Mouse (Mus musculus): ENCODE data around the gene Olfr510. TPM values are rescaled to one million over a fixed set of nuclear protein-coding genes. Genes with fewer than 3 reads are reported as not detected.
"Not testable (repeated sequence)": the region's sequence is repeated elsewhere in the genome, so short reads cannot be mapped to it uniquely, and the experiment has no call there.

Gene Olfr510
- not detected in 2 replicates for polyA plus RNA-seq (2016; fragmentation: Nextera tagmentation; extraction: Ambion mirVana)

DNA sequence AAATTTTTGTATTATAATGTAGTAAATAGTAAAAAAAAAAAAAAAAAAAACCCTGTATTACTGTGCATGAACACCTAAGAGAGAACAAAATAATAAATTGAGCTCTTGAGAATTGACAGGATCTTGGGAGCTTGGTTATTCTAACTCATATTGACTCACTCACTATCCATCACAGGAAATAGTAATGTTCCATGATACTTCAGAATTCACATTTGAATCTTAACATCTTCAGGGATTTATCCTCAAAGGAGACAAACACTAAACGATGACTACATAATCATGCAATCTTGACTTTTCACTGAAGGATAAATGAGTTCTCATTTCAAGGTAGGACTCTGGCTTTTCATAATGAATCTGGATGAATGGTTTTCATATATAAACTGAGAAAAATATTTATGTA is at the start of gene Olfr510:
TSS of gene Olfr510 (plus strand) at position 301 of the 400 bp plus-strand sequence.
- 89% methylated on average over 1 of the region's 1 CpGs for WGBS
- no peak within 1 kb of the TSS for H3K9ac ChIP-seq (replicated peaks)
- no peaks in the 10 kb centered on the region for H3K9me3 ChIP-seq
- no peak within 1 kb of the TSS for H3K27ac ChIP-seq (replicated peaks)
- no peaks in the 10 kb centered on the region for H3K36me3 ChIP-seq
- no peak within 1 kb of the TSS for H3K4me2 ChIP-seq (replicated peaks)
- H3K4me1 ChIP-seq: no peaks in the 10 kb centered on the region
- no peak for ATAC-seq (ENCODE audit: low FRiP score, low read depth)
- H3K4me3 ChIP-seq: no peak within 1 kb of the TSS
- no peaks in the 10 kb centered on the region for H3K27me3 ChIP-seq

DNA sequence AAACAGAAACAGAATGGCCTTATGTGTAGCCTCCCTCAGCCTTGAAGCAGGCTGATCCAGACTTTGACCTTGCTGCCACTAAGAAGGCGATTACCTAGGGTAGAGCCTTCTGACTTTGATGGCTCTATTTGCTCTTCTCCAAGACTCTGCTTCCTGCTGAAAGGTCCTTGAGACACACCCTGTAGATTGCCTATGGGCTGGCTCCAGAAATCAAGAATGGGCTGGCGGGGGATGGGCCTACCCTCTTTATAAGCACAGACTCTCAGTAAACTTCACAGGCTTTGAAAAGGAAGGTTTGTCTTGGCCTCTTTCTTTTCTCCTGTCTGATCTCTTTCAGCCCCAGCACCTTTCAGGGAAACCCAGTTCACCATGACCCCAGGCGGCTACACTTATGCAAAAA is 49.4 kb upstream of the Olfr510 start:
- H3K4me2 ChIP-seq (replicated peaks); H3K9ac ChIP-seq (replicated peaks); H3K4me3 ChIP-seq; ATAC-seq (ENCODE audit: low FRiP score, low read depth); H3K27ac ChIP-seq (replicated peaks); H3K36me3 ChIP-seq; H3K27me3 ChIP-seq; H3K9me3 ChIP-seq; H3K4me1 ChIP-seq: not testable (repeated sequence)
- 55% methylated on average over 3 of the region's 3 CpGs for WGBS

DNA sequence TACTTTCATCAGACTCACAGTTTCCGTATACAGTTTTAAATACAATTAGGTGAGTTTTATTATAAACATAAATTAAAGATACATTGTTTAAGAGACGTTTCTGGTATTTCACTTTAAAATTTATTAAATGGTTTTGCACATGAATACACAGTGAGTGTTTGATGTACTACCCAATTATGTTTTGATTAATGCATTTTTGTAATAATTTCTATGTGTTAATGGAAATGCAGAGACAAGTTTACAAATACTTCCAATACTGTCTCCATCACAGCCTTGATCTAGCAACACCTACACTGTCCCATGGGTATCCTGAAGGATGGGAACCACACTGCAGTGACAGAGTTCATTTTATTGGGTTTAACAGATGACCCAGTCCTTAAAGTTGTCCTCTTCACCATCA is 44.7 kb upstream of the Olfr510 start, which contains the start of gene Olfr507:
TSS of gene Olfr507 (plus strand) at position 301 of the 400 bp plus-strand sequence.
- Histone ChIP-seq H3K4me3 (no peak within 1 kb of the TSS), H3K4me2 (replicated peaks) (no peak within 1 kb of the TSS), H3K4me1 (no peaks in the 10 kb centered on the region), H3K36me3 (no peaks in the 10 kb centered on the region), H3K27ac (replicated peaks) (no peak within 1 kb of the TSS), H3K27me3 (no peaks in the 10 kb centered on the region), H3K9ac (replicated peaks) (no peak within 1 kb of the TSS), H3K9me3 (no peaks in the 10 kb centered on the region)
- 80% methylated on average over 2 of the region's 2 CpGs for WGBS
- ATAC-seq (ENCODE audit: low FRiP score, low read depth): no peak

DNA sequence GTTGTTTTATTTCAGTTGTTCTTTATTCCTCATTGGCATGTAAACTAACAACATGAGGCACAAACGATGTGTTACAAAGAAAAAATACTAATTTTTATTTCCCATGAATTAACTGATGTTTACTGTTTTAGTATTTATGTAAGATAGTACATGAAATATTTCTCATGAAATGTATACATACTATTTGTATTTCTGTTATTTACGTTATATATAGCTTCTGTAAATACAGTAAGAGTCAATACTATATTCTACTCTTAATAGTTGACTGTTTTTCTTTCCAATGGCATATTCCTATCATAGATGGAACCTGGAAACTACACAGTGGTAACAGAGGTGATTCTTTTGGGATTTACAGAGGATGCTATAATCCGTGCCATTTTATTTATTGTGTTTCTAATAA is 36.5 kb upstream of the Olfr510 start, which contains the start of gene Olfr508:
TSS of gene Olfr508 (plus strand) at position 301 of the 400 bp plus-strand sequence.
- Histone ChIP-seq H3K9me3 (no peaks in the 10 kb centered on the region), H3K4me1 (no peaks in the 10 kb centered on the region), H3K27me3 (no peaks in the 10 kb centered on the region), H3K4me2 (replicated peaks) (no peak within 1 kb of the TSS), H3K4me3 (no peak within 1 kb of the TSS), H3K27ac (replicated peaks) (no peak within 1 kb of the TSS), H3K36me3 (no peaks in the 10 kb centered on the region), H3K9ac (replicated peaks) (no peak within 1 kb of the TSS)
- no peak for ATAC-seq (ENCODE audit: low FRiP score, low read depth)
- WGBS: 88% methylated on average over 3 of the region's 3 CpGs

DNA sequence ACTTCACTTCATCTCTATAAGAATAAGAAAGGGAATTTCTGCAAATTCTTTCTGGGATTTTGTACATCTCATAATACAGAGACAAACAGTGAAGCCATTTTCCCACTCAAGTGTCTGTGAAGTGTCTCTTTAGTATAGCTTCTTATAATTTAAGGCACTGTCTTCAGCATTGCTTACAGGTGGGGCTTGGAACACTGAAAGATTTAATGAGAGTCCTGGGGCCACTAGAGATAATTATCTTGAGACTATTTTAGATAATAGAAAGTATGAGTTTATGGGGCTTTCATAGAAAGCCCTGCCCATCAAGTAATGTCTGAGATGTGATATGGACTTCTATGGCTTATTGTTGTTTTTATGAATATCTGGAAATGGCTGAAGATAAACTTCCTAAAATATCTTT is 14.4 kb upstream of the Olfr510 start, which contains the start of gene Olfr509:
TSS of gene Olfr509 (minus strand) at position 101 of the 400 bp plus-strand sequence.
- no peaks in the 10 kb centered on the region for H3K9me3 ChIP-seq
- H3K27ac ChIP-seq (replicated peaks): no peak within 1 kb of the TSS
- H3K4me1 ChIP-seq: no peaks in the 10 kb centered on the region
- H3K9ac ChIP-seq (replicated peaks): no peak within 1 kb of the TSS
- H3K27me3 ChIP-seq: no peaks in the 10 kb centered on the region
- H3K4me2 ChIP-seq (replicated peaks): no peak within 1 kb of the TSS
- H3K4me3 ChIP-seq: no peak within 1 kb of the TSS
- H3K36me3 ChIP-seq: no peaks in the 10 kb centered on the region
- no peak for ATAC-seq (ENCODE audit: low FRiP score, low read depth)

DNA sequence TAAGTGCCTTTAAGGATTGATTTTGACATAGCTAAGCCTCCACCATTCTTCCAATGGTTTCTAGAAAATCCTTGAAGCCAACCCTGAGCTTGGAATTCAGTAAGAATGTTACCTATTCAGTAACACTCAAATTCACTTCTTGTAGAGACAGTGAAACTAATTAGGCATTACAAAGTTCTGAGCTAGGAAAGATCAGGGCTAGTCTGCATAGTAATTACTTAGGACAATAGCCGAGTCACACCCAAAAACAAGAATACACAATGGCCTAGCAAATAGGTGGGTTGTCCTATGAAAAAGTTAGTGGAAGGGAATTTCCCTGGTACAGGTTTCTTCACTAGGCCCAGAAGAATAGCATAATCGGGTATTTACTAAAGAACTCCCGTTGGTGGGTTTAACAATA is 3.8 kb upstream of the Olfr510 start:
- H3K36me3 ChIP-seq: no peaks in the 10 kb centered on the region
- H3K4me2 ChIP-seq (replicated peaks): no peak overlapping the region
- H3K4me1 ChIP-seq: no peaks in the 10 kb centered on the region
- 85% methylated on average over 3 of the region's 3 CpGs for WGBS
- no peaks in the 10 kb centered on the region for H3K27me3 ChIP-seq
- H3K27ac ChIP-seq (replicated peaks): no peak overlapping the region
- H3K9me3 ChIP-seq: no peaks in the 10 kb centered on the region
- no peak overlapping the region for H3K4me3 ChIP-seq
- no peak overlapping the region for H3K9ac ChIP-seq (replicated peaks)
- no peak for ATAC-seq (ENCODE audit: low FRiP score, low read depth)

DNA sequence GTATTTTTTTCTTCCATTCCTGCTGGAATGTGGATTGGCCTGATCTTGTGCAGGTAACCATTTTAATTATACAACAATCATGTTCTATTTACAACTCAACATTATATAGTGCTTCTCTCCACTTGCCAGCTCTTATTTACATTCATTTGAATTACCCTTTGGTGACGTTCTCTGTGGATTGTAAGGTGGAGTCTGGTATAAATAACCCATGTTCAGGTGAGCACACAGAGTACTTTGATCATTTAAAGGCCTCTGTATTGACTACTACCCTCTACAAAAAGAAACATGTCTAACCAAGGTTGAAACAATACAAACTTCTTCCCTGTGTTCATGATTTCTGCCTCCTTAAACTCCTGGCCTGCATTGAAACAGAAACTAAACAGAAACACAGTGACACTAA is 4.8 kb downstream of the Olfr510 start:
- 77% methylated on average over 1 of the region's 1 CpGs for WGBS
- Histone ChIP-seq H3K27ac (replicated peaks) (no peak overlapping the region), H3K36me3 (no peaks in the 10 kb centered on the region), H3K4me2 (replicated peaks) (no peak overlapping the region), H3K27me3 (no peaks in the 10 kb centered on the region), H3K9me3 (no peaks in the 10 kb centered on the region), H3K9ac (replicated peaks) (no peak overlapping the region), H3K4me3 (no peak overlapping the region), H3K4me1 (no peaks in the 10 kb centered on the region)
- no peak for ATAC-seq (ENCODE audit: low FRiP score, low read depth)

DNA sequence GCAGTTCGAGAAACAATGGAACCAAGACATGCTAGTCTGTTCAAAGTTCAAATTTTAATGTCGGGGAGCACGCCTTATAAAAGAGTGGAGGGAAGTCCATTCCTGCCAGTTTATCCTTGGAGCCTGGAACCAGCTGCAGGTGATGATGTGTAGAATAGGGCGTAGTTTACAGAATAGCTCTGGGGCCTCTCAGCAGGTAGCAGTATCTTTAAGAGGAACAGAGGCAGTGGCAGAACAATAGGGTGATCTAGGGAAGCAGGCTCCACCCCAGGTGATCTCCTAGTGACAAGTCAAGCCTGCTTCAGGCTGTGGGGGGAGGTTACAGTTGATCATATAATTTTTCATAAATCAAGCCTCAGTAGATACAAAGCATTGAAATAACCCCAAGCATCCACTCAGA is 12.7 kb downstream of the Olfr510 start:
- H3K4me3 ChIP-seq: no peak overlapping the region
- WGBS: 86% methylated on average over 4 of the region's 4 CpGs

DNA sequence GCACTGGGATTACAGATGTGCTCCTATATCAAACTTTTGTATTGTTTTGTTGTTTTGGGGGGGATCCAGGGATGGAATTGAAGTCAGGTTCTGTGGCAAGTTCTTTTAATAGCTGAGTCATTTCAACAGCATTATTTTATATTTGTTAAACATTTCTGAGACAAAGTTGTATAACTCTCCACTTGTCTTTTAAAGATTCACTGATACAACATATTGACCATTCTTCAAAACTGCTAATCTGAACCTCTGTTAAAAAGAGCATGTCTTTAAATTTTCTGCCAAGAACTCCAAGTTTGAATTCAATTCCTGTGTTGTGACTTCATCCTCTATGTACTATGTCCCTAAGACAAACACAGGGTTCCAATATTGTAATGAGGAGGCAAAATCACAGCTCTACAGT is 46.8 kb downstream of the Olfr510 start, which contains the start of gene Olfr512:
TSS of gene Olfr512 (plus strand) at position 301 of the 400 bp plus-strand sequence.
- no peaks in the 10 kb centered on the region for H3K4me1 ChIP-seq
- no peak for ATAC-seq (ENCODE audit: low FRiP score, low read depth)
- H3K27me3 ChIP-seq: no peaks in the 10 kb centered on the region
- no peak within 1 kb of the TSS for H3K27ac ChIP-seq (replicated peaks)
- H3K9me3 ChIP-seq: no peaks in the 10 kb centered on the region
- no peaks in the 10 kb centered on the region for H3K36me3 ChIP-seq
- no peak within 1 kb of the TSS for H3K4me2 ChIP-seq (replicated peaks)
- no peak within 1 kb of the TSS for H3K4me3 ChIP-seq
- H3K9ac ChIP-seq (replicated peaks): no peak within 1 kb of the TSS

More for the DNA sequence above, 12.7 kb downstream of the Olfr510 start:
- Histone ChIP-seq H3K4me2 (replicated peaks) (no peak overlapping the region), H3K9ac (replicated peaks) (no peak overlapping the region), H3K27me3 (no peaks in the 10 kb centered on the region), H3K27ac (replicated peaks) (no peak overlapping the region), H3K9me3 (no peaks in the 10 kb centered on the region), H3K4me1 (no peaks in the 10 kb centered on the region), H3K36me3 (no peaks in the 10 kb centered on the region)
- no peak for ATAC-seq (ENCODE audit: low FRiP score, low read depth)

Other genes with a start within 250 kb of the Olfr510 start
- not detected in 2 replicates for gene Olfr497, start 246.0 kb upstream of the Olfr510 start, polyA plus RNA-seq (2016; fragmentation: Nextera tagmentation; extraction: Ambion mirVana)
- not detected in 2 replicates for gene Olfr498, start 201.1 kb upstream of the Olfr510 start, polyA plus RNA-seq (2016; fragmentation: Nextera tagmentation; extraction: Ambion mirVana)
- not detected in 2 replicates for gene Olfr502, start 141.4 kb upstream of the Olfr510 start, polyA plus RNA-seq (2016; fragmentation: Nextera tagmentation; extraction: Ambion mirVana)
- gene Olfr503, start 121.9 kb upstream of the Olfr510 start, polyA plus RNA-seq (2016; fragmentation: Nextera tagmentation; extraction: Ambion mirVana): not detected in 2 replicates
- not detected in 2 replicates for gene Olfr504, start 100.6 kb upstream of the Olfr510 start, polyA plus RNA-seq (2016; fragmentation: Nextera tagmentation; extraction: Ambion mirVana)
- not detected in 2 replicates for gene Olfr506, start 55.6 kb upstream of the Olfr510 start, polyA plus RNA-seq (2016; fragmentation: Nextera tagmentation; extraction: Ambion mirVana)
- not detected in 2 replicates for gene Olfr507, start 44.6 kb upstream of the Olfr510 start, polyA plus RNA-seq (2016; fragmentation: Nextera tagmentation; extraction: Ambion mirVana)
- not detected in 2 replicates for gene Olfr508, start 36.4 kb upstream of the Olfr510 start, polyA plus RNA-seq (2016; fragmentation: Nextera tagmentation; extraction: Ambion mirVana)
- not detected in 2 replicates for gene Olfr509, start 14.5 kb upstream of the Olfr510 start, polyA plus RNA-seq (2016; fragmentation: Nextera tagmentation; extraction: Ambion mirVana)
- not detected in 2 replicates for gene Olfr512, start 46.9 kb downstream of the Olfr510 start, polyA plus RNA-seq (2016; fragmentation: Nextera tagmentation; extraction: Ambion mirVana)
- gene Olfr513, start 84.6 kb downstream of the Olfr510 start, polyA plus RNA-seq (2016; fragmentation: Nextera tagmentation; extraction: Ambion mirVana): not detected in 2 replicates
- not detected in 2 replicates for gene Olfr514, start 159.6 kb downstream of the Olfr510 start, polyA plus RNA-seq (2016; fragmentation: Nextera tagmentation; extraction: Ambion mirVana)
- gene Olfr516, start 184.1 kb downstream of the Olfr510 start, polyA plus RNA-seq (2016; fragmentation: Nextera tagmentation; extraction: Ambion mirVana): not detected in 2 replicates
- not detected in 2 replicates for gene Olfr517, start 206.0 kb downstream of the Olfr510 start, polyA plus RNA-seq (2016; fragmentation: Nextera tagmentation; extraction: Ambion mirVana)
- gene Olfr518, start 218.6 kb downstream of the Olfr510 start, polyA plus RNA-seq (2016; fragmentation: Nextera tagmentation; extraction: Ambion mirVana): not detected in 2 replicates
- gene Olfr519, start 228.0 kb downstream of the Olfr510 start, polyA plus RNA-seq (2016; fragmentation: Nextera tagmentation; extraction: Ambion mirVana): not detected in 2 replicates